Mouse (Mus musculus) left cerebral cortex, adult 8-10 months (tissue): Measurements from ENCODE around the gene Zfp446. TPM values are rescaled to one million over a fixed set of nuclear protein-coding genes. Genes with fewer than 3 reads are reported as not detected.
A peak's percentile ranks its signal among the peaks of the same experiment; 100 is the strongest.
"Not testable (repeated sequence)": the region's sequence is repeated elsewhere in the genome, so short reads cannot be mapped to it uniquely, and the experiment has no call there.

Experiments
- DNase-seq, 2 experiments: peaks; one replicate each; pipeline ENCODE4 v3.0.0; 2022; ENCODE audit warnings: low spot score in 2 of 2
- total RNA-seq, 4 experiments: library from RNA; stranded (reverse); gene quantifications; 2 replicates each; pipeline ENCODE4 v1.2.4; 2022

The Zfp446 gene
- total RNA-seq = 10 to 100 TPM in 1 of 4 experiments, 1 to 10 TPM in 3; 6.7 to 10.2 (median 8.6) TPM

DNA sequence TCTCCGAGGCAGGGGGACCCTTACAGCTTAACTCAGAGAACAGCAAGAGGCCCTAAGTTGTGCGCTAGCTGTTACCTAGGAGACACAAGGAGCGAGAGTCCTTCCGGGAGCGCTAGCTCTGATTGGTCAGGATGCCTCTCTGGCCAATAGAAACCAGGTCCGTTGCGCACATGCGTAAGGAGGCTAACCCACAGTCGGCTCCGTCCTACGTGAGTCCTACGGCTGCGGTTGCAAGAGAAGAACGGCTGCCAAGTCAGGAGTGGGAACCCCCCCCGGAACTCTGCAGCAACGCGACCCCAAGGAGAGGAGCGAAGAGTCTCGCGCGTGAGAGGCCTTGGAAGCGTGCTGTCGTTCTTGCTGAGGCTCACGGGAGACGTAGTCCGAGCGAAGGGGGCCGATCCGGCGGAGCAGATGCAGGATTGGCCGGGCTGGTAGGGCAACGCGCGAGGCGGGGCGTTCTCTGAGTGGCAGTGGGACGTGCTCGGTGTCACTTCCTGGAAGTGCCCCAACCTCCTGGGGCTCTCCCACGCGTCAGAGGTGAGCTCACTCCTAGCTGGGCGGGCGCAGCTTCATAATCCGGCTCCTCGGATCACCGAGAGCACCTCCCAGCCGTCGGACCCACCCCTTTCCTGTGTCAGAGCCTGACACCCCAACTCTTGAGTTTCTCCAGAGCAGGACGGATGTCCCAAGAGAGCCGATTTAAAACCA lies at the start of gene Zfp446:
Gene Zfp446 (plus strand): TSS at position 167 of the 708 bp plus-strand sequence.
- peak; percentile 95 to 99 for DNase-seq

DNA sequence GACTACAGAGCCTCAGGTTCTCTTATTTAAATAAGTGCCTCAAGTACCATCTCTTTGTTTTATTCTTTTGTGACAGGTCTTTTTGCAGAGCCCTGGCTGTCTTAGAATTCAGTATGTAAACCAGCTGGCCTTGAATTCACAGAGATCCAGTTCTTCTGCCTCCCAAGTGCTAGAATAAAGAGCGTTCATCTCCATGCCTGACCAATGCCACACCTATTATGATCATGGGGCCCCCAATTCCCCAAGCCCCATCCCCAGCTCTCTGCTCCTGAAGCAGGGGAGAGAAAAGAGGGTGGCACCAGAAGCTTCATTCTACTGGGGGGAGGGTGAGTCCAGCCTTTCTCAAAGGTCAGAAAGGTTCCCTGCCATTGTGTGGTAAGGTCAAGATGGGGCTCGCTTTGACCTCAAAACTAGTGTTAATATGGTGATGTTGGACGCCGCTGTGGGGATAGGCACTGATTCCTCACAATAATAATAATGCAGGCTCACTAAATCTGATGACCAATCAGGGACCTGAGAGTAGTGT lies 44.0 kb upstream of the Zfp446 start:
- DNase-seq = no peak

DNA sequence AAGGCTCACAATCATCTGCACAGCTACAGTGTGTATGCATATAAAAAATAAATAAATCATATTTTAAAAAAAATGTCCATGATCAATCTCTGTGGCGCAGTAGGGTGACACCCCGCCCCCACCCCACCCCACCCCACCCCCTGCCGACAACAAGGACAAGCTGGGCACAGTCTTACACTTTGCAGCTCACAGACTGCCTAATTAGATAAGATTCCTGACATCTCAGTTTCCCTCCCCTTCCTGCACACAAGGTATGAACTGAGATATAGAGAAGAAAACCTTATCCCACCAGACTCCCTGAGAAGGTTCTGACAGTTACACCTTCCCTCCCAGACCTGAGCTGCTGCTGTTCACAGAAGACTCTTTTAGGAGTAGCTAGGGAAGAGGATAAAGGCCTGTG lies 42.8 kb upstream of the Zfp446 start:
- no peak for DNase-seq

DNA sequence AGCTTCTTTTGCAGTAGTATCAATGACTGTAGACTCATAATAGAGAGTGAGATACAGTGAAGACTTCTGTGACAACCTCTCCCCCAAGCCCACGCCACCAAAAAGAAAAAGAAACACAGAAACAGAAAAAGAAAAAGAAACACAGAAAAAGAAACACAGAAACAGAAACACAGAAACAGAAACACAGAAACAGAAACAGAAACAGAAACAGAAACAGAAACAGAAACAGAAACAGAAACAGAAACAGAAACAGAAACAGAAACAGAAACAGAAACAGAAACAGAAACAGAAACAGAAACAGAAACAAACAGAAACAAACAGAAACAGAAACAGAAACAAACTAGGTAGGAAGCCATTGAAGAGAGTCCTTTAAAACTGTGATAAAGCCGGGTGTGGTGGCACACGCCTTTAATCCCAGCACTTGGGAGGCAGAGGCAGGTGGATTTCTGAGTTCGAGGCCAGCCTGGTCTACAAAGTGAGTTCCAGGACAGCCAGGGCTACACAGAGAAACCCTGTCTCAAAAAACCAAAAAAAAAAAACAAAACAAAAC lies 40.3 kb upstream of the Zfp446 start:
- not testable (repeated sequence) for DNase-seq

DNA sequence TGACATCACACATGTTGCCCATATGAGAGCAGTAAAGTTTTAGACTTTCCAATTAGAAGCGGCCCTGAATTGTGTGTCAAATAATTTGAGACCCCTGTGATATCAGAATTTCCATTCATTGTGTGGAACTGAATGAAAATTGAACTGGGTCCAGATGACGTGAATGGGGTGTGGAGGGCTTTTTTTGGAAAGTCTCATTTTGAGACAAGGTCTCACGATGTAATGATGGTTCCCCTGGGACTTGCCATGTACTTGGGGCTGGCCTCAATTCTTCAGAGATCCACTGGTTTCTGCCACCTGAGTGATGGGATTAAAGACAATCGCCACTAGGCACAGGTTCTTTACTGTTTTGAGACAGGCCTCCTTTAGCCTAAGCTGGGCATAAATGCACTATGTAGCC lies 37.0 kb upstream of the Zfp446 start:
- no peak for DNase-seq

DNA sequence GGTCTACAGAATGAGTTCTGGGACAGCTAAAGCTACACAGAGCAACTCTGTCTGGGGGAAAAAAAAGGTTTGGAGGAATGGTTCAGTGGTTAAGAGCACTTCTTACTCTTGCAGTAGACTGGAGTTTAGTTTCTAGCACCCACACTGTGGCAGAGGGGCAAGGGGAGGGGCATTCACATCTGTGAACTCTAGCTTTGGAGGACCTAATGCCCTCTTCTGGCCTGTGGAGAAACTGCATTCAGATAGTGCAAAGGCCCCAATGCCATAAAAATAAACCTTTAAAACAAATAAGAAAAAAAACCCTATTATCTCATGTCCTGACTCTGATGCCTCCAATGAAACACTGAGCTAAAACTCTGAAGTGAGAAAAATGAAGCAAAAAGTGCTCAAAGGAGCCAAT lies 34.2 kb upstream of the Zfp446 start:
- no peak for DNase-seq

DNA sequence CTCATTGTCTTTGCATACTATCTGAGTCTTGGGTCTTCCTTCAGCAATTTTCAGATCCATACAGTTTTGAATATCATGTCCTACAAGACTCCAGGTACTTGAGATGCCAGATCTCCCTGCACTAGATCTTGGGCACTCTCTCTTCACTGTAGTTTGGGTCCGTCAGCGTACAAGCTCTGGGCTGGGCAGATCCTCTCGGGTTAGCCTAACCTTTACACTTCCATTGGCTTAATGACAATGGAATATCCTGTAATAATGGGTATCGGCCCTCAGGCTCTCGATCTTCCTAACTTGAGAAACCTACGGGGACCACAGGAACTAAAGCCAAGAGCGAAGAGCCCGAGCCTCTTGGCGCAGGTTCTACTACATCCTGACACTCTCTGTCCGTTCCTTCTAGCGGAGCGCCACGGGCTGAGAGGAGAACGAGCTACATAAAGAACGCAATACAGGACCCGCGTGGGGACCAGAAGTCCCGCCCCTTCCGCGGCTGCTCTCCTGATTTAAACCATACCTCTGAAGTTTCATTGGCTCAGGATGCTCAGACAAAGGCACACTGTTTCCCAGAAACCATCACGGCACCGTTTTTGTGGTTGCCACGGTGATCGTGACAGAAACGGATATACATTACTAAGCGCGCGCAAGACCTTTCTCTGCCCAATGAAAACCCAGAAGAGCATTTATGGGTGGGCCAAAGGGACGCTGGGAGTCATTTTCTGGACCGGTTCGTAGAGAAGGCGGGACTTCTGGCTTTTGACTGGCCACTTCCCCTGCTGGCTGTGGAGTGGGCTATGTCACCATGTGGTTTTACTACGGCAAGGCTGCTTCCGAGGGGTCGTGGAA lies 28.4 kb upstream of the Zfp446 start:
- peak; percentile 88 to 98 for DNase-seq

DNA sequence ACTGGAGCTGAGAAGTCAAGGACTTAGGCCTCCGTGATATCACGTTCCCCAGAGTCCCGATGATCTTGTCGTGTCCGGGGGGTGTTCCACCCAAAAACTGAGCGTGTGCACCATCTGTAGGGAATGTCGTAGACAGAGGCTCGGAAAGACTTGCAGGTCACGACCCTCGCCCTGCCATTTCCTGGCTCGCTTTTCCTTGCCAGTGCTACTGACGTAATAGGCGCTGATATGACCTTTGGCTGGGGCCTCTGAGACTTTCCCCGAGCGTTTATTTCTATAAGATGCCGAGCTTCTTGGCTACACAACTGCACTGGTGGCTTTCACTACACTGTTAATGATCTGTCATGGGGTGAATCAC lies 27.8 kb upstream of the Zfp446 start:
- no peak for DNase-seq

DNA sequence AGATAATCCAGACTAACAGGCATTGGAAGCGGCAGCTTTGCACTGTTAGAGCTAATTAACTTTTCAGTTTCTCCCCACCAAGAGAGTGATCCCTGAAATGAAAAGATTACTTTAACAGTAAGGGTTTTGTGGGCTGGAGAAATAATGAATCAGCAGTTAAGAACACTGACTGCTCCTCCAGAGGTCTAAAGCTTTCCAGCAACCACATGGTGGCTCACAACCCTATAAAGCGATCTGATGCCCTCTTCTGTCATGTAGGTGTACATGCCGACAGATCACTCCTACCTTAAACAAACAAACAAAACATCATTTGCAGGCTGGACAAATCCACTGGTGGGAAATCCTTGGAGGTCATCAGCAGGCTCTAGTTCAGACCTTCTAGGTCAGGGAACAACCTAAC lies 22.8 kb upstream of the Zfp446 start:
- DNase-seq = no peak

DNA sequence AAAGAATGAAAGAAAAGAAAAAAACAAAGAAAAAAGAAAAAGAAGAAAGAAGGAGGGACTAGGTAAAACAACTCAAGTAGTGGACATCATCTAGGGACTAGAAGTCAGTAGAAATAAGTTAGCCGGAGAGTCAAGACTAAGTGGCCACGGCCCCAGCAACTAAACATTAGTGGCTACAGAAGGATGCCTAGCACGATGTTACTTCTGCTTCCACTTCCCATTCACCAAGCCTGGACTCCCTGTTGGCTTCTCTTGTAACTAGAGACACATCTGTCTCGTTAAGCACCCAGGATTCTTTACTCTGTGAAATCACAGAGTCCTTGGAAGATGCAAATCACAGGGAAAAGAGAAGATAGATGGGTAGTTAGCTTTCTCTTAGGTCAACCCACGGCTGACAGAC lies 20.1 kb upstream of the Zfp446 start:
- no peak for DNase-seq

DNA sequence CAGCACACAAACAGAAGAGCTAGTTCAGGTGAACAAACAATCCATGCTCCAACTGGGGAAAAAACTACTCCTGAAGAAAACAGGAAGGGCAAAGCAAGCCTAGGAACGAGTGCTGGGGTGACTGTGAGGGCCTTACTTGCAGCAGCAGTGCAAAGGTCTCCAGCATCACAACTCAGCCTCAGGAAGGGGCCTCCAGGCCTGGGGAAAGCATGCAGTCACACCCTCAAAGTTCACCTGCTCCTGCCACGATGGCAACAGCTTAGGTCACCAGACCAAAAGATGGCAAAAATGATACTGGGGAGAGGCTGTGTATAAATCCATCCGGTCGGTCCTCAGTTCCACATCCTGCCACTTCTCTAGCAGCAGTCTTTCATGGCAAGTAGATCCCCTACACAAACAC lies 18.7 kb upstream of the Zfp446 start:
- DNase-seq = no peak

DNA sequence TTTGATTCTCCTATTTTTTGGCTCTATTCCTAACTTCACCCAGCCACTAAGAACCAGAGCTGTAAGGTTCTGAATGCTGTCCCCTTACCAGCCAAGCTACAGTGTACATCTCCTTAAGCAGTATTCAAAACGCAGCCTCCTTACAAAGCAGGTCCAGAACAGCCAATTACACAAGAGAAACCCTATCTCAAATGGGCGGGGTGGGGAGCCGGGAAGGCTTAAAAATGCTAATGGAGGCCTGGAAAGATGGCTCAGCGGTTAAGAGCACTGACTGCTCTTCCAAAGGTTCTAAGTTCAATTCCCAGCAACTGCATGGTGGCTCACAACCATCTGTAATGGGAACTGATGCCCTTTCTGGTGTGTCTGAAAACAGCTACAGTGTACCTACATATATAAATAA lies 17.9 kb upstream of the Zfp446 start:
- DNase-seq = no peak

DNA sequence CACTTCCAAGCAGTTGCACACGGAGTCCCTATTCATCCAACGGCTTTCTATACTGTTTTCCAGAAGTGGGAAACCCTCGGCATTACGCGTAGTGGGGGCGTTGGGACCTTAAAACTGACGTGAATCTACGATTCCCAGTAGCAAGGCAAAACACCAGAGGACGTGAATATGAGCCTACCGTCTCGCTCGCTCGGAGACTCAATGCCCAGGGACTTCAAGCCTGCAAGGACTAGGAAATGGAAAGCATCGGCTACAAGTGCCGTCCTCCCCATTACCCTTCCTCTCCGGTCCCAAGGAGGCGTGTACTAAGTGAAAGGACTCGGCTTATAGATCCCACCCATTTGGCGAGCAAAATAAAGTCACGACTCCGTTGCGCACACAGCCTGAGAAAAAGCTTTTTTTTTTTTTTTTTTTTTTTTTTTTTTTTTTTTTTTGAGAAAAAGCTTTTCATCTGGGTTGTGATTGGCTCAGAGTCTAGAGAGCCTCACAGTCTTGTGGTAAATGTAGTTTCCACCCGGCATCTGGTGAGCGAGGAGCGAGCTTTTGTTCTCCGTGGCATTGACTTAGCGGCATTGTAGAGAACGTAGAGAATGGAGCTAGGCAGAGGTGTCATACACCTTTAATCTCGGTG lies 16.0 kb upstream of the Zfp446 start:
- peak; percentile 26 to 58 for DNase-seq

DNA sequence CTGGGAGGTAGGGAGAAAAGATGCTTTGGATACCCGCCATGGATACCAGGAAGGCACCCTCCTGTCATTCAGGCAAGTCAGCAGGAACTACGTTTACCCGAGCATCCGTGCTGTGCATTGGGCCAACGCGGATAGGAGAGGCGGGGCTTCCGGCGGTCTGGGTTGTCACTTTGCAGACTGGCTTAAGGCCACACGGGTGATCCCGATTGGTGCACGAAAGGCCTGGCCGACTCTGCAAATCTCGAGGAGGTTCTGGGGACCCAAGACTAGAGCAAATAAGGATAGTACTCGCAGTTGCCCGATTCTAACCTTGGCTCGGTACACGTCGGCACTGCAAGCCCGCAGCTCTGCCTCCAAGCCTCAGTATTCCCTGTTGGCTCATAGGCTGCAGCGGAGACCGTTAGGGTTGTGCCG lies 12.0 kb upstream of the Zfp446 start, which contains the start of gene Zfp324:
Gene Zfp324 (plus strand): TSS at position 161 of the 414 bp plus-strand sequence.
- DNase-seq = peak; percentile 83 to 92

DNA sequence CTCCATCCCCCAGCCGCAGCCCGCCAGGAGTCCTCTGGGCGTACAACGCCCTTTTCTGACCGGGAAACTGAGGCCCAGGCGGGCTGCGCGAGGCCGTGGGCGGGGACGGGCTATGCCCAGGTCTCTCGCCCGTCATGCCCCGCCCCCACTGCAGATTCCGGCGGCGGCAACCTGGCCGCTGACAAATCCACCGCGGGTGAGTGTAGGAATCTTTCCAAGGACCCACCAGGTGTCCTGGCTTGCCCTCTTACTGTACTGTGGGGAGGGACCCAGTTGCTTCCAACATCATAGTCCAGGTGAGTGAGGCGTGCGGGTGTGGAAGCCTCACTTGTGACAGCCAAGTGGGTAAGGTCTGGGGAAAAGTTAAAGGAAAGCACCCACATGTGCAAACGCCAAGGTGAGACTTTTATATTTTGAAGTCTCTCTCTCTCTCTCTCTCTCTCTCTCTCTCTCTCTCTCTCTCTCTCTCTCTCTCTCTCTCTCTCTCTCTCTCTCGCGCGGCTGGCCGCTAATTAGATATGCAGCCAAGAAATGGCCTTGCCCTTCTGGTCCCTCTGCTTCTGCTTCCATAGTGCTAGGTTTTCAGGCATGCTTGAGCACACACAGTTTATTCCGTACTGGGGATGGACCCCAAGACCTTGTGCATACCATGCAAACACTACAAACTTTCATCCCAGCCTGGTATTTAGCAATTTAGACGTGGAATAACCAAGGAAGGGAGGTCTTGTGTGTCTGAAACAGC lies 11.4 kb upstream of the Zfp446 start:
- DNase-seq = peak; percentile 44 to 57

DNA sequence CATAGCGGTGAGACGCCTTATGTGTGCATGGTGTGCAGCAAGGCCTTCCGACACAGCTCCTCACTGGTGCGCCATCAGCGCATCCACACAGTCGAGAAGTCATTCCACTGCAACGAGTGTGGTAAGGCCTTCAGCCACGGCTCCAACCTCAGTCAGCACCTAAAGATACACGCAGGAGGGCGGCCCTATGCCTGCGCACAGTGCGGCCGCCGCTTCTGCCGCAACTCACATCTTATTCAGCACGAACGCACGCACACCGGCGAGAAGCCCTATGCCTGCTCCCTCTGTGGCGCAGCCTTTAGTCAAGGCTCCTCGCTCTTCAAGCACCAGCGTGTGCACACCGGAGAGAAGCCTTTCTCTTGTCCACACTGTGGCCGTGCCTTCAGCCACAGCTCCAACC lies 6.7 kb upstream of the Zfp446 start:
- no peak for DNase-seq

DNA sequence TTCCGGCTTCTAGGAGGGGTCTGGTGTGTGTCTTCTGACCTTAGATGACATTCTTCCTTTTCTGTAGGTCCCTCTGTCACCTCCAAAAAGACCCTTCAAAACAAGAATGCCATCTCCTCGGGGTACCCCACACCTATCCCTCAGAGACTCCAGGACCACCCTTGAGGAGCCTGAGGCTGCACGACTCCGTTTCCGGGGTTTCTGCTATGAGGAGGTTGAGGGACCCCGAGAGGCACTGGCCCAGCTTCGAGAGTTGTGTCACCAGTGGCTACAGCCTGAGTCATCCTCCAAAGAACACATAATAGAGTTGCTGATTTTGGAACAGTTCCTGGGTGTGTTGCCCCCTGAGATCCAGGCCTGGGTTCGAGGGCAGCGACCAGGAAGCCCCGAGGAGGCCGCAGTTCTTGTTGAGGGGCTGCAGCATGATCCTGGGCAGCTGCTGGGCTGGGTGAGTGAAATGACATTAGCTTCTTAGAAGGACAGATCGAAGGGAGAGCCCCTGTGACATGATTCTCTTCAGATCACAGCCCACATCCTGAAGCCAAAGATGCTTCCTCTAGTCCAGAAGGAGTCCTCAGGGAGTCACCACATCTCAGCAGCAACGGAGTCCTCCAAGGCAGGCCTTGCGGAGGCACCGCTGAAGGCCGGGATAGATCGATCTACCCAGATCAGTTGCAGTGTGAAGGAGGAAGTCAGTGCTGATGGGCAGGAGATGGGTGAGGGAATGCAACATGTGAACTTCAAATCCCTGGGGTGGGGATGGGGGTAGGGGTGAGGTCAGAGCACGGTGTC lies 1.5 kb downstream of the Zfp446 start:
- DNase-seq = peak in 1 of 2 experiments; percentile 26

DNA sequence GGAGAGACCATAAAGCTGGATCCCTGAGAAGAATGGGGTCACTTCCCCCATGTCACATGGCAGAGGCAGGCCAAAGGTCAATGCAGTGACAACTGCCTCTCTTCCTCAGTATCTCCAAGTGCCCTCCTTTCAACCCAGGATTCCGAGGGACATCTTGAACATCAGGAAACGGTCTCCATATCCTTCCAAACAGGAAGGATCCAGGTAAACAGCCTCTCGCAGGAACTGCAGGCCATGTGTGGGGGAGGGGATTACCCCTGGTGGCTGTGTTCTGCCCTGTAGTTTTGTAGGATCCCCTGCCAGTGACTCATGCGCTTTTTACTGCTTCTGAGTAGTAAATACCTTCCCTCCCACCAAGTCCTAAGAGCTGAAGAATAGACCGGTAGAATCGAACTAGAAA lies 2.1 kb downstream of the Zfp446 start:
- peak in 1 of 2 experiments; percentile 24 for DNase-seq

DNA sequence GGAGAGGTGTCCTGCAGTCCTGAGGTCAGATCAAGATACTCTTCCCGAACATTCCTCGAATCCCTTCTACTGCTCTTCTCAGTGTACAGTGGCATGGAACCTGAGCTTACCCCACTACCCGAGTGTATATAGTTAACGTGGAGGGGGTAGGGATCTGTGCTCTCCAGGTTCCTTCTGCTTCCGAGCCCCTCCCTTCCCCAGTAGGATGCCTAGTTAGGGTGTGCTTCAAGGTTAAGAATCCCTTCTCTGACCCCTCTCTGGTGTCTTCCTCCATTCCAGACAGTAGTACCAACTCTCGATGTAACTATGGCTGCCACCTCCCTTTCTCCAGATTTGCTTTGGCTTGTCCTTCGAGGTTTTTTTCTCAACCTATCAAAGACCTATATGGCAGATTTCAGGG lies 2.6 kb downstream of the Zfp446 start:
- DNase-seq = no peak

DNA sequence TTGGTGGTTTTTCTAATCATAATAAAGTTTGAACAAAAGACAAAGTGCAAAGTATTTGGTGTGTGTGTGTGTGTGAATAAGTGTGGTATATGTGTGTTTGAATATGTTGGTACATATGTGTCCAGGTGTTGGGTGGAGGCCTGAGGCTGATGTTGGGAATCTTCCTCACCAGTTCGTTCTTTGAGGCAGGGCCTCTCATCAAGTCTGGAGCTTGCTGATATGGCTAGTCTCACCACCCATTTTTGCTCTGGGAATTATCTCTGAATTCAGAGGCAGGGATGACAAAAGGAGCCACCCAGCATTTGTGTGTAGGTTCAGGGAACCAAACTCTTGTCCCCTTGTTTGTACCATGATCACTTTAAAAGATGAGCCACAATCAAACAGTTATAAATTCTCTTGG lies 8.1 kb downstream of the Zfp446 start:
- no peak for DNase-seq
